Mouse (Mus musculus) hindbrain, embryonic 10.5 days (tissue): ENCODE data around the gene Ttc25. TPM values are rescaled to one million over a fixed set of nuclear protein-coding genes. Genes with fewer than 3 reads are reported as not detected.
"Not testable (repeated sequence)": the region's sequence is repeated elsewhere in the genome, so short reads cannot be mapped to it uniquely, and the experiment has no call there.

ENCODE experiments used
- DNase-seq: peaks from one replicate; pipeline ENCODE4 v3.0.0-alpha.2; 2017; ENCODE audit warnings: low spot score
- H3K27ac ChIP-seq: fragments of 300-500 bp; sonication (generic); 2 replicates; pipeline ENCODE4 v1.5.1; 2016; ENCODE audit warnings: mild to moderate bottlenecking, moderate library complexity
- H3K27me3 ChIP-seq: fragments of 300-500 bp; sonication (generic); 2 replicates; pipeline ENCODE4 v1.6.1; 2016; ENCODE audit warnings: mild to moderate bottlenecking; ENCODE audit not compliant: poor library complexity, insufficient read depth, severe bottlenecking
- H3K36me3 ChIP-seq: fragments of 300-500 bp; sonication (generic); 2 replicates; pipeline ENCODE4 v1.6.1; 2016; ENCODE audit warnings: mild to moderate bottlenecking, moderate library complexity
- H3K4me1 ChIP-seq: fragments of 300-500 bp; sonication (generic); replicated peaks from 2 replicates; pipeline ENCODE4 v1.6.1; 2016; ENCODE audit warnings: mild to moderate bottlenecking
- H3K4me3 ChIP-seq: fragments of 300-500 bp; sonication (generic); 2 replicates; pipeline ENCODE4 v1.5.1; 2016; ENCODE audit warnings: mild to moderate bottlenecking, moderate library complexity
- H3K9me3 ChIP-seq: fragments of 300-500 bp; sonication (generic); 2 replicates; pipeline ENCODE4 v1.6.1; 2016; ENCODE audit warnings: mild to moderate bottlenecking, moderate library complexity
- WGBS: fragments of 180-500 bp; shearing (Covaris S2); methylation state at CpG from one replicate; pipeline ENCODE4 v1.1.7; 2016; 5-methylcytosine and 5-hydroxymethylcytosine counted together
- polyA plus RNA-seq: library from polyadenylated mRNA; unstranded; fragments of >200 nt; fragmentation: Nextera tagmentation; extraction: Ambion mirVana; gene quantifications from 2 replicates; pipeline ENCODE4 v1.2.1, GENCODE M21; 2016

Gene Ttc25
- polyA plus RNA-seq, 1 experiment from 2014 or later: 3.2 TPM

DNA sequence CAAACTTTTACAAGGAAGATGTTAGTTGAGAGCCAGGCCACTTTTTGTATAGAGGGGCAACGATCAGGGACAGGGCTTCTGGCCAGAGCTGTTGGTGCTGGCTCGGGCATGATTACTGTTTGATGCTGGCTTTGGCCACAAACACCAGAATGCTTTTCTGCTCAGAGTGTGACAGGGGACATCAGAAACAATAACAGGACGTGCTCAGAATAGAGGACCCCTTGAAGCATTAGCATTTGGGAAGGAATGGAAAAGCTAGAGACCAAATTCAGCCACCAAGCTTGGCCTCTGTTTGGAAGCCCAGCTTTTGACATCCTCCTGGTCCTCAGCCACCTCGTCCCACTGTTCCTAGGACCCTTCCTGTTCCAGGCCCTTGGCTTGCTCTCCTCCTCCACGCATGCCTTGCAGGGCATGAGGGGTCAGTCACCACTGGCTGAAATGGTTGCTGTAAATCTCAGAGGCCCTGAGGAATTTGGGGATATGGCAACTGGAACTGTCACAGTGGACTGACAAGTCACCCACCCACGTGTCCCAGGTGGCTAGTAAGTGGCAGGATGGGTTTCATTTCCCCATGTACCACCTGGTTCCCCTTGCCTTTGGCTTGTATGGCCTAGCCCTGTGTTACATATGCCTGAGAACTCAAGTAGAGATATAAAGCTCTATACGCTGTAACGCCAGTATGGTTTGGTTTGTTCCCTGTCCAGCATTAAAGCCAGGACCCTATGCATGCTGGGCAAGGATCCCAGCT, 32.6 kb downstream of the Ttc25 start:
- H3K9me3 ChIP-seq: no peaks in the 10 kb centered on the region
- no peak for DNase-seq
- peaks cover 68% of the 10 kb centered on the region for H3K36me3 ChIP-seq
- WGBS: 88% methylated on average over 8 of the region's 8 CpGs
- 0 out of 2 replicates have a peak, but pooled peaks cover 7% of the 10 kb centered on the region for H3K27me3 ChIP-seq
- no peak overlapping the region for H3K4me3 ChIP-seq
- H3K27ac ChIP-seq: no peak overlapping the region
- H3K4me1 ChIP-seq: peaks cover 27% of the 10 kb centered on the region

DNA sequence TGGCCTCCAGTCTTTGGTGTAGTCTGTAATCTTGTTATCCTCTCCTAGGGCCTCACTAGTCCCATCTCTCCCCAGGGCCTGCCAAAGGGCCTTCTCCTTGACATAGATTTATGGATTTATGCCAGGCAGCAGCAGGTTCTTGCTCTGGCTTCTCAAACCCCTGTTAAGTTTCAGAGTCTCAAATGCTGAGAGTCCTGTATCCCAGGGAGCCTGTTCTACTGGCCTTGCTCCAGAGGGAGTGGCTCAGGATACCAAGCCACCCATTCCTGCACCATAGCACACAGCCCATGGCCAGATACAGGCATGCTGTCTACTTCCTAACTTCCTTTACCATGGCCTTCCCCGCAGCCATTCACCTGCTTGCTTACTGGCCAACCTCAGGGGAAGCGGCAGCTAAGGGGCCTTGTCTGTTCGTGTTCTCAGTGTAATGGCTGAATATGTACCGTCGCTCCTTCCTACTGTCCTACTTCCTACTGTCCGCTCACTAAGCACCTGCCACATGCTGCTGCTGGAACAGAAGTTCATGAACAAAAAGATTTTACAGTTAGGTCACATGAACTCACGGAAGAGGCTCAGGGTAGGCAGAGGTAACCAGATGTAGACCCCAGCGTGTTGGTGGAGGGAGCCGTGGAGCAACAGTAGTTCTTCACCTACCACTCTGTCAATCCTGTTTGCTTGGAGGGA, 33.9 kb downstream of the Ttc25 start:
- Histone ChIP-seq H3K4me1 (peaks cover 27% of the 10 kb centered on the region), H3K36me3 (peaks cover 81% of the 10 kb centered on the region), H3K9me3 (no peaks in the 10 kb centered on the region), H3K27ac (no peak overlapping the region), H3K27me3 (0 out of 2 replicates have a peak, but pooled peaks cover 7% of the 10 kb centered on the region), H3K4me3 (no peak overlapping the region)
- DNase-seq: no peak
- WGBS: 93% methylated on average over 9 of the region's 9 CpGs

DNA sequence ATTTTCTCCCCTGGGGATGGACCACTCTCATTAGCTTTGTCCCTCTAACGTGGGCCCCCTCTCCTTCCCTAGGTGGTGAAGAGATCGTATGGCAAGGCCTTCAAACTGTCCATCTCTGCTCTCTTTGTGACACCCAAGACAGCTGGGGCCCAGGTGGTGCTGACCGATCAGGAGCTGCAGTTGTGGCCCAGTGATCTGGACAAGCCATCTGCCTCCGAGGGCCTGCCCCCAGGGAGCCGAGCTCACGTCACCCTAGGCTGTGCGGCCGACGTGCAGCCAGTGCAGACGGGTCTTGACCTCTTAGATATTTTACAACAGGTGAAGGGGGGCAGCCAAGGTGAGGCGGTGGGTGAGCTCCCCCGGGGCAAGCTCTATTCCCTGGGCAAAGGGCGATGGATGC, 34.9 kb downstream of the Ttc25 start:
- Histone ChIP-seq H3K9me3 (no peaks in the 10 kb centered on the region), H3K4me3 (no peak overlapping the region), H3K36me3 (peaks cover 91% of the 10 kb centered on the region), H3K4me1 (peaks cover 18% of the 10 kb centered on the region), H3K27ac (no peak overlapping the region), H3K27me3 (0 out of 2 replicates have a peak, but pooled peaks cover 7% of the 10 kb centered on the region)
- no peak for DNase-seq
- 92% methylated on average over 13 of the region's 13 CpGs for WGBS

DNA sequence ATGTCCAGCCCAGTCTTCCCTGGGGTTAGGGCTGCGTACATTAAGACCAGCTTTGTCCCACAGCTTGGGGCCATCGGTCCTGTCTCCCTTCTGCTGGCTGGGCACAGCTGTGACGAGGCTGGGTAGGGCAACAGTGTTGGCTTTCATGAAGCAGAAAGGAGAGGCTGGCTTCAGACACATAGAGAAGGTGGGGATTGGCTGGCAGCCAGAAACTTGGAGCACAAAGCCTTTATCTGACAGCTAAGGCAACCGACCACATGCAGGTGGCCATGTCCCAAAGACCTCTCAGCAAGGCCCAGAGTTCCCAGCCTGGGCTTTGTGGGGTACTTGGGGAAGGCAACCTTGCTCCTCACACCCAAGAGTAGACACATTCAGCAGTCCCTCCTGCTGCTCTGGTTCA, 36.3 kb downstream of the Ttc25 start:
- no peak overlapping the region for H3K27ac ChIP-seq
- no peaks in the 10 kb centered on the region for H3K9me3 ChIP-seq
- WGBS: 92% methylated on average over 4 of the region's 4 CpGs
- H3K4me1 ChIP-seq: peaks cover 6% of the 10 kb centered on the region; the same call in 1 of the 2 replicates
- peaks cover 97% of the 10 kb centered on the region for H3K36me3 ChIP-seq
- no peak overlapping the region for H3K4me3 ChIP-seq
- H3K27me3 ChIP-seq: no peaks in the 10 kb centered on the region
- DNase-seq: no peak

DNA sequence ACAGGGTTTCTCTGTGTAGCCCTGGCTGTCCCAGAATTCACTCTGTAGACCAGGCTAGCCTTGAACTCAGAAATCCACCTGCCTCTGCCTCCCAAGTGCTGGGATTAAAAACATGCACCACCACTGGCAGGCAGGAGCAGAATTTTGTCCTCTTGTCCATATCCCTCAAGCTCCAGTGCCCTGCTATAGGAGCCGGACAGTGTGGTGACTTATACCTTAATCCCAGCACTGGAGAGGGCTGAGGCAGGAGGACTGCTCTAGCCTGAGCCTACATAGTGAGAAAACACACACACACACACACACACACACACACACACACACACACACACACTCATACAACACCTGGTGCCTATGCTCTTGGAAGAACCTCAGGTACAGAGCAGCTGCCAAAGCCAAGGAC, 37.0 kb downstream of the Ttc25 start:
- H3K27ac ChIP-seq, H3K4me1 ChIP-seq, DNase-seq, H3K27me3 ChIP-seq, H3K4me3 ChIP-seq, H3K9me3 ChIP-seq: not testable (repeated sequence)
- H3K36me3 ChIP-seq: peaks cover 99% of the 10 kb centered on the region
- WGBS: 100% methylated on average over 1 of the region's 1 CpGs

DNA sequence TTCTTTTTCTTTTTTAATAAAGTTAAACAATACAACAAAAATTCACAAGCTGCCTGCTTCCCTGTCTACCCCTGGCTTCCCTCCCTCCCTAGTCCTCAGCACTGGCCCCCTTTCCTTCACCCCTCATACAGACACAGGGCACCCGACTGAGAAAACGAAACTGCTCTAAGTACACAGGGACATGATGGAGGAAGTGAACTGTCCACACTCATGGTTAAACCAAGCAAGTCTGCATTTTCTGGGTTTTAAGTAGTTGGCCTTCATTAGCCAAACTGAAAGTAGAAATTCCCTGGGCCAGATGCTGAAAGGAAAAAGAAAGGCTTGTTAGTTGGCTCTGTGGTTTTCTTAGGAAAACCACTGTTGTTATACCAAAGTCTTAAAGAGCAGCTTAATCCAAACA, 37.4 kb downstream of the Ttc25 start:
- H3K9me3 ChIP-seq: no peaks in the 10 kb centered on the region
- H3K27me3 ChIP-seq: no peaks in the 10 kb centered on the region
- no peak overlapping the region for H3K4me3 ChIP-seq
- DNase-seq: no peak
- no peak overlapping the region for H3K27ac ChIP-seq
- peaks cover 5% of the 10 kb centered on the region; the same call in 1 of the 2 replicates for H3K4me1 ChIP-seq
- 92% methylated on average over 2 of the region's 2 CpGs for WGBS
- peaks cover 100% of the 10 kb centered on the region for H3K36me3 ChIP-seq

DNA sequence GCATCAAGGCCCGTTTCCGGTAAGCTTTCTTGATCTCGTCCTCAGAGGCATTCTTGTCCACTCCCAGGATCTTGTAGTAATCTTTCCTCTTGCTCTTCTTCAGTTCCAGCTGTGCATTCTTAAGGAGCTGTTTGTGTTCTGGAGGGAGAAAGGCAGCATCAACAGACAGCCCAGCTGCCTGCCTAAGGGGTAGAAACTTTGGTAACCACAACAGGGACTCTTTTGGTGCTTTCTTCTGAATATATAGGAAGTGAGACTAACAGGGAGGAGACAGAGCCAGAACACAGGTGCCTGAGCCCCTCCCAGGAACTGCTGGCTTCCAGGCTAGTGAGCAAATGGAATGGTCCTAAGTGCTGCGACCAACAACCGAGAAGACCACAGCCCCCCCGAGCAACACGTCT, 39.2 kb downstream of the Ttc25 start:
- Histone ChIP-seq H3K4me3 (no peak overlapping the region), H3K27me3 (no peaks in the 10 kb centered on the region), H3K9me3 (no peaks in the 10 kb centered on the region), H3K4me1 (no peaks in the 10 kb centered on the region), H3K27ac (no peak overlapping the region), H3K36me3 (peaks cover 100% of the 10 kb centered on the region)
- 93% methylated on average over 7 of the region's 7 CpGs for WGBS
- no peak for DNase-seq

DNA sequence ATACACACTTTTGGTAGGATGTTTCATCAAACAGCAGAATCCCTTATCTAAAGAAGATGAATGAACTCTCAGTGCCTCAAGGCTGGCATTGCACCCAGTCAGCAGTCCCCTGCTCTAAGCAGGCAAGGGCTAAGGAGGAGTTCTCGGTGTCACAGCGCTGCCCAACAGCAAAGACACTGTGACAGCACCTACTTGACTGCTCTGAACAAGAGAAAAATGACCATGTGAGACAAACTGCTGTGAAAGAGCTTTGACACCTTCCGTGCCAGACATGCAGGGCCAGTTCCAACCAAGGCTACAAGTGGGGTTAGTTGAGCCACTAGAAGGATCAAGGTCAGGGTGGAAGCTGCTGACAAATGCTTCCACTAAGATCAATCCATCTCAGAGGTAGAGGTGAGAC, 39.7 kb downstream of the Ttc25 start:
- Histone ChIP-seq H3K27me3 (no peaks in the 10 kb centered on the region), H3K36me3 (peaks cover 100% of the 10 kb centered on the region), H3K27ac (no peak overlapping the region), H3K4me3 (no peak overlapping the region), H3K4me1 (no peaks in the 10 kb centered on the region), H3K9me3 (no peaks in the 10 kb centered on the region)
- WGBS: 98% methylated on average over 3 of the region's 3 CpGs
- no peak for DNase-seq

DNA sequence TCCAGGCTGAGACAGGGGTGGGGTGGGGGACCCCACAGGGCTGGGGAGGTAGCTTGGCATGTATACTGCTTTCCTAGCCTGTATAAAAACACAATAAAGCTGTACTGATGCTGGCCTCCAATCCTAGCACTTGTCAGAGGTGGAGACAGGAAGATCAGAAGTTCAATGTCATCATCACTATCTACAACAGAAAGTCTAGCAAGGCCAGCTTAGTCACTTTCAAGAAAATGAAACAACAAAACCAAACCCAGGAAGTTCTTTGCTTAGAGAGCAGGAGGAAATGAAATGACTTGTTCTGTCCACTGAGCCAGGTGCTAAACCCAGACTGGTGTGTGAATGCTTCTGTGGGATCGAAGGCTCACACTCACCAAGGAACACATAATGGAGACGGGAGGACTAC, 43.1 kb downstream of the Ttc25 start:
- Histone ChIP-seq H3K4me3 (no peak overlapping the region), H3K27ac (no peak overlapping the region), H3K9me3 (no peaks in the 10 kb centered on the region), H3K36me3 (peaks cover 100% of the 10 kb centered on the region), H3K27me3 (no peaks in the 10 kb centered on the region), H3K4me1 (no peaks in the 10 kb centered on the region)
- WGBS: 95% methylated on average over 2 of the region's 2 CpGs
- DNase-seq: no peak

DNA sequence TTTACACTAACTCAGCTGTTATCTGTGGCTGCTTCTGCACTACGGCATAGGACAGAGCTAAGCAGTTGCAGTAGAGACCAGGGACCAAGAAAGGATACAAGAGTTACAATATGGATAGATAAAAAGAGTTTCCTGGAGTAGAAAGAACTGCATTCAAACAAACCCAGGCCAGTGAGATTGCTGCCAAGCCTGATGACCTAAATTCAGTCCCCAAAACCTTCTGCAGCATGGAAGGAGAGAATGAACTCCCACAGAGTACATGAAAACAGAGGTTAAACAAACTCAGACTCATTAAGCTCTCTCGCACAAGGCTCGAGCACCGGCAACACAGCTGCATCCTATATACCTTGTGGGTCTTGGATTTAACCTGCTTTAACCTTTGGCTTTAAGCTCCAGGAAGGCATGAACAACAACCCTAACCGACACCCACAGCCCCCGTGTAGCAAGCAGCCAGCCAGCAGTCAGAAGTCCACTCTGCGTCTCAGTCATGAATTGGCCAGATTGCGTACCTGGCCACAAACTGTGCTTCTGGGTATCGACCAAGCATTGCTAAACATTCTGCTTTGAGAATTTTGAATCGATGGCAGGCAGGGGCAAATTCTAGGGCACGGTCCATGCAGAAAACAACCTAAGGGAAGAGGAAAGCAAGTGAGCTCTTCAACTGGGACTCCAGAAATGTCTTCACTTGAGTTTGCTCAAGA, 47.1 kb downstream of the Ttc25 start:
- Histone ChIP-seq H3K27ac (no peak overlapping the region), H3K27me3 (no peaks in the 10 kb centered on the region), H3K4me1 (no peaks in the 10 kb centered on the region), H3K4me3 (no peak overlapping the region), H3K36me3 (peaks cover 100% of the 10 kb centered on the region), H3K9me3 (no peaks in the 10 kb centered on the region)
- 91% methylated on average over 11 of the region's 11 CpGs for WGBS
- DNase-seq: no peak

DNA sequence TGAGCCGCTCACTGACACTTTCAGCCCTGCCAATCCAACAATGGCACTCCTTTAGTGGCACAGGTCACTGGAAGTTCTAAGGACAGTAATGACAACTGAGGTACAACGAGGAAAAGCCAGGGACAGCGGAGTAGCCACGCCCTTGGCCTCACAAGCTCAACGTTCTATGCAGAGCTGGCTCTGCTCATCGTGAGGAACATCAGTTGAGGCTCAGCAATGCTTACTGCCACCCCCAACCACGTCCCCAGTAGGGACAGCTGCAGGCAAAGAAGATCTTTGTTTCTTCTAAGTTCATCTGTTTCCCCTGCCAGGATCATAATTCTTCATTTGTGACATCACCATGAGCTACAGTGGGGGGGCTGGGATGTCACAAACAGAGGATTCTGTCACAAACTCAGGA, 49.2 kb downstream of the Ttc25 start:
- WGBS: 91% methylated on average over 7 of the region's 7 CpGs
- no peak for DNase-seq
- H3K27me3 ChIP-seq: no peaks in the 10 kb centered on the region
- H3K36me3 ChIP-seq: peaks cover 100% of the 10 kb centered on the region
- H3K4me1 ChIP-seq: no peaks in the 10 kb centered on the region
- no peak overlapping the region for H3K4me3 ChIP-seq
- H3K9me3 ChIP-seq: no peaks in the 10 kb centered on the region
- H3K27ac ChIP-seq: no peak overlapping the region

DNA sequence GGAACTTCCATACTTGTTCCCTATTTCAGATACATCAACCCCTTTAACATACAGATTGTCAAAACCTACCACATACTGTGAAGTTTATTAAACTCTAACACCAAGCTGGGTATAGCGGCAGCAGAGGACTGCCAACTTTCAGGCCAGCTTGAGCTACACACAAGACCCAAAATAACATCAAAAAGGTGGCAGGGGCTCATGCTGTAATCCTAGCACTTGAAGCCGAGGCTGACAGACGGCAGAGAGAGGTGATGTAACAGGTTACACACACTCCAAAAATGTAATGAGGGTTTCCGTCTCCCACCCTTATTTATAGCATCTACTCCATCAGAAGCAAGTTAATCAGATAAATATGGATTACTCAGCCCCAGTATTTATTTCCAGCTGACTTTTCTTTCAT, 50.1 kb downstream of the Ttc25 start:
- no peak overlapping the region for H3K27ac ChIP-seq
- peaks cover 100% of the 10 kb centered on the region for H3K36me3 ChIP-seq
- DNase-seq: no peak
- H3K27me3 ChIP-seq: no peaks in the 10 kb centered on the region
- no peaks in the 10 kb centered on the region for H3K4me1 ChIP-seq
- WGBS: 90% methylated on average over 4 of the region's 4 CpGs
- H3K9me3 ChIP-seq: no peaks in the 10 kb centered on the region
- H3K4me3 ChIP-seq: no peak overlapping the region

DNA sequence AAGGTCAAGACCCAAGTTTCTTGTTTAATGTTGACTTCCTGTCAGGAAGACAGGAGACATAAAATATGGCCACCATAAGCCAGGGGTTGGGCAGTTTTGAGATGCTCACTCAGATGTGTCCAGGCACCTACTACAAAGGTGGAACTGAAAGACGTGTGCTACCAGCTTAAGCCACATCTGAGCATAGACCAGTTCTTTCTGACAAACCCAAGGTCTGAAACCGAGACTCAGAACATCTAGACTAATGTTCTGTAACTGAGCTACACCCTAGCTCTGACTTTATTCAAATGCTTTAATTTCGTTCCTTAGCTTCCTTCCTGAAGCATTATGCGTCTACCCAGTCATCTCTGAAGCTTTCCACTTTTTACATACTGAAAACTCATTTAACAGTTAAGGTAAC, 52.7 kb downstream of the Ttc25 start:
- DNase-seq: no peak
- Histone ChIP-seq H3K36me3 (peaks cover 97% of the 10 kb centered on the region), H3K9me3 (no peaks in the 10 kb centered on the region), H3K27ac (no peak overlapping the region), H3K4me1 (no peaks in the 10 kb centered on the region), H3K27me3 (no peaks in the 10 kb centered on the region), H3K4me3 (no peak overlapping the region)
- 92% methylated on average over 4 of the region's 4 CpGs for WGBS
